Mouse (Mus musculus): ENCODE measurements at regions not wholly inside any gene's neighbourhood (a gene's known extent, or its start where the extent isn't known, plus 50 kb on each side); places are given as distances from the start of the nearest gene placed in this dataset.

GRCm38 (mm10) chr14:114001377-114001776 is 687.0 kb downstream of the Tpm3-rs7 start:
- 73% methylated on average over 3 of the region's 3 CpGs for whole genome bisulfite sequencing
- Histone ChIP-seq H3K9ac (no peak overlapping the region), H3K4me1 (no peaks in the 10 kb centered on the region), H3K4me2 (no peak overlapping the region), H3K27me3 (replicated peaks) (no peaks in the 10 kb centered on the region), H3K4me3 (no peak overlapping the region), H3K9me3 (no peaks in the 10 kb centered on the region), H3K27ac (no peak overlapping the region), H3K36me3 (replicated peaks) (no peaks in the 10 kb centered on the region)
- no peak for ATAC-seq (replicated peaks)

GRCm38 (mm10) chr14:114002420-114002819 is 688.0 kb downstream of the Tpm3-rs7 start:
- Histone ChIP-seq H3K27ac (no peak overlapping the region), H3K27me3 (replicated peaks) (no peaks in the 10 kb centered on the region), H3K9ac (no peak overlapping the region), H3K4me2 (no peak overlapping the region), H3K9me3 (no peaks in the 10 kb centered on the region), H3K4me1 (no peaks in the 10 kb centered on the region), H3K36me3 (replicated peaks) (no peaks in the 10 kb centered on the region), H3K4me3 (no peak overlapping the region)
- 93% methylated on average over 1 of the region's 1 CpGs for WGBS
- ATAC-seq (replicated peaks), result no peak

GRCm38 (mm10) chr14:114037063-114037462 is 722.7 kb downstream of the Tpm3-rs7 start:
- WGBS, result 64% methylated on average over 1 of the region's 1 CpGs
- Histone ChIP-seq H3K27me3 (replicated peaks) (no peaks in the 10 kb centered on the region), H3K4me3 (no peak overlapping the region), H3K4me2 (no peak overlapping the region), H3K36me3 (replicated peaks) (no peaks in the 10 kb centered on the region), H3K27ac (no peak overlapping the region), H3K9ac (no peak overlapping the region), H3K4me1 (no peaks in the 10 kb centered on the region), H3K9me3 (no peaks in the 10 kb centered on the region)
- ATAC-seq (replicated peaks), result no peak

GRCm38 (mm10) chr14:114038611-114039312 is 724.4 kb downstream of the Tpm3-rs7 start:
- H3K4me2 ChIP-seq, result no peak overlapping the region
- ATAC-seq (replicated peaks), result no peak
- H3K27me3 ChIP-seq (replicated peaks), result no peaks in the 10 kb centered on the region
- no peaks in the 10 kb centered on the region for H3K4me1 ChIP-seq
- no peak overlapping the region for H3K27ac ChIP-seq
- H3K9ac ChIP-seq, result no peak overlapping the region
- WGBS, result 48% methylated on average over 3 of the region's 3 CpGs
- H3K36me3 ChIP-seq (replicated peaks), result no peaks in the 10 kb centered on the region
- H3K4me3 ChIP-seq, result no peak overlapping the region
- H3K9me3 ChIP-seq, result no peaks in the 10 kb centered on the region

- Histone ChIP-seq H3K36me3 (replicated peaks) (no peaks in the 10 kb centered on the region), H3K27ac (no peak overlapping the region), H3K4me2 (no peak overlapping the region), H3K9me3 (no peaks in the 10 kb centered on the region), H3K4me1 (no peaks in the 10 kb centered on the region), H3K4me3 (no peak overlapping the region), H3K27me3 (replicated peaks) (no peaks in the 10 kb centered on the region), H3K9ac (no peak overlapping the region)
- ATAC-seq (replicated peaks), result peak; percentile 62; the same call in 1 of the 2 replicates
- 51% methylated on average over 5 of the region's 5 CpGs for whole genome bisulfite sequencing
Measured at GRCm38 (mm10) chr14:114053558-114054235, 739.3 kb downstream of the Tpm3-rs7 start.

- no peak overlapping the region for H3K9ac ChIP-seq
- no peak overlapping the region for H3K4me3 ChIP-seq
- 22% methylated on average over 2 of the region's 2 CpGs for WGBS
- no peaks in the 10 kb centered on the region for H3K36me3 ChIP-seq (replicated peaks)
- peak; percentile 72; the same call in 1 of the 2 replicates for ATAC-seq (replicated peaks)
- H3K9me3 ChIP-seq, result no peaks in the 10 kb centered on the region
- no peak overlapping the region for H3K27ac ChIP-seq
- H3K27me3 ChIP-seq (replicated peaks), result no peaks in the 10 kb centered on the region
- H3K4me1 ChIP-seq, result peaks cover 6% of the 10 kb centered on the region; the same call in 1 of the 2 replicates
- no peak overlapping the region for H3K4me2 ChIP-seq
Measured at GRCm38 (mm10) chr14:114061347-114061746, 746.9 kb downstream of the Tpm3-rs7 start.

- Histone ChIP-seq H3K36me3 (replicated peaks) (no peaks in the 10 kb centered on the region), H3K4me1 (peaks cover 6% of the 10 kb centered on the region; the same call in 1 of the 2 replicates), H3K4me2 (no peak overlapping the region), H3K9ac (no peak overlapping the region), H3K9me3 (no peaks in the 10 kb centered on the region), H3K27me3 (replicated peaks) (no peaks in the 10 kb centered on the region), H3K27ac (no peak overlapping the region), H3K4me3 (no peak overlapping the region)
- 33% methylated on average over 4 of the region's 4 CpGs for WGBS
- ATAC-seq (replicated peaks), result no peak
Measured at GRCm38 (mm10) chr14:114062582-114062981, 748.2 kb downstream of the Tpm3-rs7 start.

- no peak for ATAC-seq (replicated peaks)
- Histone ChIP-seq H3K27ac (no peak overlapping the region), H3K9me3 (no peaks in the 10 kb centered on the region), H3K4me1 (no peaks in the 10 kb centered on the region), H3K9ac (no peak overlapping the region), H3K4me3 (no peak overlapping the region), H3K4me2 (no peak overlapping the region), H3K27me3 (replicated peaks) (no peaks in the 10 kb centered on the region), H3K36me3 (replicated peaks) (no peaks in the 10 kb centered on the region)
- WGBS, result 84% methylated on average over 2 of the region's 2 CpGs
Measured at GRCm38 (mm10) chr14:114073236-114073635, 758.8 kb downstream of the Tpm3-rs7 start.

- Histone ChIP-seq H3K27ac (no peak overlapping the region), H3K9me3 (no peaks in the 10 kb centered on the region), H3K4me3 (no peak overlapping the region), H3K4me2 (no peak overlapping the region), H3K4me1 (no peaks in the 10 kb centered on the region), H3K27me3 (replicated peaks) (no peaks in the 10 kb centered on the region), H3K36me3 (replicated peaks) (no peaks in the 10 kb centered on the region), H3K9ac (no peak overlapping the region)
- 83% methylated on average over 4 of the region's 4 CpGs for WGBS
- ATAC-seq (replicated peaks), result no peak
Measured at GRCm38 (mm10) chr14:114074011-114074410, 759.6 kb downstream of the Tpm3-rs7 start.

GRCm38 (mm10) chr14:114106786-114107185 is 792.4 kb downstream of the Tpm3-rs7 start:
- H3K36me3 ChIP-seq (replicated peaks), result no peaks in the 10 kb centered on the region
- no peak for ATAC-seq (replicated peaks)
- no peak overlapping the region for H3K4me2 ChIP-seq
- no peaks in the 10 kb centered on the region for H3K4me1 ChIP-seq
- H3K9me3 ChIP-seq, result no peaks in the 10 kb centered on the region
- no peak overlapping the region for H3K9ac ChIP-seq
- no peaks in the 10 kb centered on the region for H3K27me3 ChIP-seq (replicated peaks)
- WGBS, result 71% methylated on average over 8 of the region's 8 CpGs
- H3K27ac ChIP-seq, result no peak overlapping the region
- H3K4me3 ChIP-seq, result no peak overlapping the region

GRCm38 (mm10) chr14:114128491-114128890 is 814.1 kb downstream of the Tpm3-rs7 start:
- Histone ChIP-seq H3K27ac (no peak overlapping the region), H3K4me2 (no peak overlapping the region), H3K9ac (no peak overlapping the region), H3K4me1 (no peaks in the 10 kb centered on the region), H3K9me3 (no peaks in the 10 kb centered on the region), H3K36me3 (replicated peaks) (no peaks in the 10 kb centered on the region), H3K27me3 (replicated peaks) (no peaks in the 10 kb centered on the region), H3K4me3 (no peak overlapping the region)
- ATAC-seq (replicated peaks), result no peak
- WGBS, result 92% methylated on average over 2 of the region's 2 CpGs

GRCm38 (mm10) chr14:114166005-114166404 is 851.6 kb downstream of the Tpm3-rs7 start:
- Histone ChIP-seq H3K4me1 (no peaks in the 10 kb centered on the region), H3K4me2 (no peak overlapping the region), H3K9me3 (no peaks in the 10 kb centered on the region), H3K36me3 (replicated peaks) (no peaks in the 10 kb centered on the region), H3K27ac (no peak overlapping the region), H3K4me3 (no peak overlapping the region), H3K9ac (no peak overlapping the region), H3K27me3 (replicated peaks) (no peaks in the 10 kb centered on the region)
- ATAC-seq (replicated peaks), result no peak
- 88% methylated on average over 4 of the region's 4 CpGs for WGBS

- no peaks in the 10 kb centered on the region for H3K36me3 ChIP-seq (replicated peaks)
- no peaks in the 10 kb centered on the region for H3K4me1 ChIP-seq
- H3K27ac ChIP-seq, result no peak overlapping the region
- WGBS, result 85% methylated on average over 5 of the region's 5 CpGs
- no peak overlapping the region for H3K9ac ChIP-seq
- no peak overlapping the region for H3K4me3 ChIP-seq
- H3K9me3 ChIP-seq, result no peaks in the 10 kb centered on the region
- no peak for ATAC-seq (replicated peaks)
- H3K4me2 ChIP-seq, result no peak overlapping the region
- H3K27me3 ChIP-seq (replicated peaks), result no peaks in the 10 kb centered on the region
Measured at GRCm38 (mm10) chr14:114215609-114216008, 876.4 kb upstream of the Gpc5 start.
